Mouse (Mus musculus) right cerebral cortex, adult 18-20 months (tissue): ENCODE results near the gene Serinc5.
A peak's percentile ranks its signal among the peaks of the same experiment; 100 is the strongest.
"Not testable (repeated sequence)": the region's sequence is repeated elsewhere in the genome, so short reads cannot be mapped to it uniquely, and the experiment has no call there.

Source experiments
- DNase-seq: peaks from one replicate; pipeline ENCODE4 v3.0.0; 2022; ENCODE audit warnings: mixed read lengths

Gene Serinc5

DNA sequence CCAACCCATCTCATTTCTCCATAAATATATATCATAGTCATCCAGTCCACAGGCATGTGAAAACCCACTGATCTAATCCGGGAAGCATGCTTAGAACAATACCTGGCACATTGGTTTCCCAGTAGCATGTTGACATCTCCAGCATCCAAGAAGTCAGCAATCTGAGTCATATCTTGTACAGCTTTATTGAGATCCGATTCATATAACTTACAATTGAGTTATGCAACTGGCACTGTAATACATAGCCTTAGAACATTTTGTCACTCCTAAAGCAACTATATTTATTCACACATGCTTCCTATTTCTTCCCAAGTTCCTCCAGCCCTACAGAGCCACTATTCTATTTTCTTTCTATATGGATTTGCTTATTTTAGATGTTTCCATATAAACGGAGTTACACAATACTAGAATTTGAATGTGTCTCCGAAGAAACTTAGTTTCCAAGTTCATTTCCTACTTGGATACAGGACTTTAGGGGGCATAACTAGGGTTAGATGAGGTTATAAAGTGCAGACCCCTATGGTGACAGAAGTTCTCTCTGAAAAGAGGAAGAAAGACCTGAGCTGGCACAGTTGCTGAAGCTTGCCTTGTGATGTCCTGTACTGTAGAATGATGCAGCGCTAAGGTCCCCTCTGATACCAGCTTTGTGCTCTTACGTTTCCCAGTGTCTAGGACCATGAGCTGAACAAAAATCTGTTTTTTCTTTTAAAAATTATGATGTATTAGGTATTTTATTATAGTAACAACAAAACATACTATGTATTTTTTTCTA is 57.5 kb downstream of the Serinc5 start:
- DNase-seq, result no peak

- DNase-seq, result no peak
Measured at GRCm38 (mm10) chr13:92671727-92672126, 60.8 kb downstream of the Serinc5 start.

GRCm38 (mm10) chr13:92674676-92675075 is 63.8 kb downstream of the Serinc5 start:
- DNase-seq, result no peak

GRCm38 (mm10) chr13:92675308-92675707 is 64.4 kb downstream of the Serinc5 start:
- no peak for DNase-seq

GRCm38 (mm10) chr13:92675897-92676584 is 65.2 kb downstream of the Serinc5 start:
- DNase-seq, result no peak

GRCm38 (mm10) chr13:92677656-92678055 is 66.8 kb downstream of the Serinc5 start:
- DNase-seq, result no peak

GRCm38 (mm10) chr13:92679661-92680060 is 68.8 kb downstream of the Serinc5 start:
- no peak for DNase-seq

DNA sequence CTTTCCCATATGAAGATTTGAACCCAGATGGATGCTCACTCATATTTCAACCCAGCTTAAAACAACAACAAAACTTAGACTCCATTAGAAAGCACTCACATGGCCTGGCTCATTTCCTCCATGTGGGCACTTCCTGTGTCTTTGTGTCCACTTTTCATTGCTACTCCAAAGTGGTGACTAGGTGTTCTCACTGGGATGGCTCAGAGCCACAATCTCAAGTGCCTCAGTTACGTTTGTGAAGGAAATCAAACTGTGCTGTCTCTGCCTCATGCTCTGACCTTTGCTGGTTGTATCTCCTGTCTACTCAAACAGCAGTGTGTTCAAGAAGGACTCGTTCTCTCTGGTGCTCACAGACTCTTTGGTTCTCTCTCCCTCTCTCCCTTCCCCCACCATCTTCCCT is 70.7 kb downstream of the Serinc5 start:
- no peak for DNase-seq

DNA sequence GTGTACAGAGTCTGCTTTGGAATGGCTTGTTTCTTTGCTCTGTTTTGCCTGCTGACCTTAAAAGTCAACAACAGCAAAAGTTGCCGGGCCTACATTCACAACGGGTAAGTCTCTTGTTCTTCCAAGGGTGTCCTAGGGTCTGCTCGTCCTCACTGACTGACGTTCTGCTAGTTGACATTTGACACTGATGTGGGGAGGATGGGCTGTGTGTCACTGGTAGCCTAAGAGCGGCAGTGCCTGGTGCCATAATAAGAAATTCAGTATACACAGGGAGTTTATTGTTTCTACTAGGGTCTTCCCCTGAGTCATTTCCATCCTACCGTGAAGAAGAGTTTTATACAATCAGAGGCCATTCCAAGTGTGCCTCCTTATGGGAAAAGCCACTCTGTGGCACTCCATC is 71.9 kb downstream of the Serinc5 start:
- no peak for DNase-seq

GRCm38 (mm10) chr13:92683464-92683863 is 72.6 kb downstream of the Serinc5 start:
- no peak for DNase-seq

- DNase-seq, result no peak
Measured at GRCm38 (mm10) chr13:92684310-92684709, 73.4 kb downstream of the Serinc5 start.

DNA sequence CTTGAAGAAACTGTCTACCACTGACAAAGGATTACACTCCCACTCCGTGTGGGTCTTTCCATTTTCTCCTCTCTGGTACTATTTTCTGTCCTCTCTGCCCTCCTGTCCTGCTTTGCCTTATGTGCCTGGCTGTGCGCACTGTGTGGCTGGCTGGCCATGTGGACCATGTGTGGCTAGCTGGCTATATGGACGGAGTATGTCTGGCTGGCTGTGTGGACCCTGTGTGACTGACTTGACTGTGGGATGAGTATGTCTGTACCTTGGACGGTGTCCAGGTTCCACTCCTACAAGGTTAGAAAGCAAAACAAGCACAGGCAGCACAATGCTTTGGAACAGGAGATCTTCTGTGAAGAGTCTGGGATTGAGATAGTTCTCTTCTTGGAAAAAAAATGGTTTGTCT is 74.4 kb downstream of the Serinc5 start:
- peak; percentile 50 for DNase-seq

DNA sequence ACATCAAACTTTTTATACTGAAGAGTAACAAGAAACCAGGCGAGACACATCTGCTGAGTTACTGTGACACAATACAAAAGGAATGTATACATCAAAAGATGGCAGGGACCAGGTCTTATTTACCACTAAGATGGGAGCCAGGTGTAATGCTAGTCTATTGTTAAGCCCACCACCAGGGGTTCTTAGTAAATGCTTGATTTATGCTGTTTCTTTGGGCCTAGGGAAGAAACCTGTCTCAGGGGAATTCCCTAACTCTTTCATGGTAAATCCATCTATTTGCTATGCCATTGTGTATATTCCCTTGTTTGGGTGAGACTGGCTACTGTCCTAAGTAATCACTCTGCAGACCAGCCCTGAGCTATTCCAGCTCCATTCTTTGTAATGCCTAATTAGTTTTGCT is 76.3 kb downstream of the Serinc5 start:
- DNase-seq, result not testable (repeated sequence)

DNA sequence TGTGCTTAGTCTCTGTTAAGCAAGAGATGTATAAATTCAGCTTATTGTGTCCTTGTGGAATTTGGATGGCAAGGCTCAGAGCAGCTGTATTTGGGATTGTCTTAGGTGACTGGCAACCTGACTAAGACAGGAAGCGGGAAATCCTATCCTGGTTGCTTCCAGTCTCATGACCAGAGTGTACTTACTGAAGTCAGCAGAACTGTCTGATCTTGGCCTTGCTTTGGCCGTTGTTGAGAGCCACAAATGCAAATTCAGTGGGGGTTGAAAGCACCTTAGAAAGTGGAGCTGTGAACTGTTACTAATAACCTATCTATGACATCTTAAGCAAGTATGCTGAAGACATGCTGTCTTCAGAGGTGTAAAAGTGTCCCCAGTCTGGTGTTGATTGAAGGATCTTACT is 78.2 kb downstream of the Serinc5 start:
- DNase-seq, result no peak

- DNase-seq, result no peak
Measured at GRCm38 (mm10) chr13:92693866-92694550, 83.1 kb downstream of the Serinc5 start.

GRCm38 (mm10) chr13:92696491-92696939 is 85.6 kb downstream of the Serinc5 start:
- DNase-seq, result no peak

DNA sequence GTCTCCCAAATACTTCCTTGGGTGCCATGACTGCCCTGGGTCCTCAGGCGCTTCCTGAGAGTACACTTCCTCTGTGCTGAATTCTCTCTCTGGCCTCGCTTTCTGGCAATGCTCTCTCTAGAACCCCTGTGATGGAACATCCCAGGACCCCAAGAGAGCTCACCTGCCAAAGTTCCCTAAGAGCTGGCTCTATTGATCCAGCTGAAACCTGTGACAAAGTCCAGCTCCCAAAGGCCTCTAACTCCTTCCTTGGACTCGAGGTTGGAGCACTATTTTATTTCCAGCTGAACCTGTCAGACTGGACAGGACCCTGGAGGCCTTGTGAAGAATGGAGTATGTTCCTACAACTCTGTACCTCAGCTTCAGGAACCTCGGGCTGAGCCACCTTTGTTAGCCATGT is 86.2 kb downstream of the Serinc5 start:
- no peak for DNase-seq

GRCm38 (mm10) chr13:92698781-92699180 is 87.9 kb downstream of the Serinc5 start:
- no peak for DNase-seq

DNA sequence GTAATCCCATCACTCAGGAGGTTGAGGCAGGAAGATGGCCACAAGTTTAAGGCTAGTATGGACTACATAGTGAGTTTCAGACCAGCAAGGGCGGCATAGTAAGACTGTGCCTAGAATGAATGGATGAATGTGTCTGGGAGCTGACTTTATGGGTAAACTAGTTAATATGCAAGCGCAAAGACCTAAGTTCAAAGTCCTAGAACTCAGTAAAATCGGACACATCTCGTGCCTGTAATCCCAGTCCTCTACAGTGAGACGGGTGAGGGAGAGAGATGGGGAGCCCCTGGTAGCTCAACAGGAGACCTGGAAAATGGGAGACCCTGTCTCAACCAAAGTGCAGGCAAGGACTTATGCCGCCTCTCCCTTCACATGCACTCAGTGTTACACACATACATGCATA is 88.5 kb downstream of the Serinc5 start:
- no peak for DNase-seq

- DNase-seq, result no peak
Measured at GRCm38 (mm10) chr13:92702035-92702434, 91.1 kb downstream of the Serinc5 start.

GRCm38 (mm10) chr13:92703241-92704027 is 92.5 kb downstream of the Serinc5 start:
- DNase-seq, result peak; percentile 76

- DNase-seq, result no peak
Measured at GRCm38 (mm10) chr13:92704189-92704588, 93.3 kb downstream of the Serinc5 start.

DNA sequence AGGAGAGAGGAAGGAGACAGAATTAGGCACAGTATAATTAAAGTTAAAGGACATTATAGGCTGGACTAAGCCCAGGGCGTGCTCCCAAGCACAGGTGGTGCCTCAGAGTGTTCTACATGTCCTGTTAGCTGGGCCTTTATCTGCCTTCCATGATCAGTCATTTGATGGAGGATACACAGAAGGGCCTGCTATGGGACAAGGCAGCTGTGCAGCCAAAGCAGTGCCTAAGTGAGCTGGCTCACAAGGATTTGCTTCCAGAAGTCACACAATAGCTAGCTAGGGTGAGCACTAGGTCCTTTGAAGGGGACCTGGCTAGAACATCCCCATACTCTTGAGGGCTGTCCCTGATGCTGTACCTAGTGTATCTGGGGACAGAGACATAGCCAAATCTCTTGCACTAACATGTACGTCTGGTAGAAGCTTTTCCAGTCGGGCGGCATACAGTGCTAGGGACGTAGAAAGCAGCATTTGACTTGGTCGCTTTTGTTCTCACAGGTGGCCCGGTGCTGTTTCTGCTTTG is 94.2 kb downstream of the Serinc5 start:
- no peak for DNase-seq
